Mouse (Mus musculus) layer of hippocampus, adult 2 months (tissue): ENCODE data around the gene Zmynd15. TPM values are rescaled to one million over a fixed set of nuclear protein-coding genes. Genes with fewer than 3 reads are reported as not detected.

Experiments used
- DNase-seq, 2 experiments: peaks; one replicate each; pipeline ENCODE4 v3.0.0; 2022; ENCODE audit warnings: low spot score in 2 of 2
- H3K27ac ChIP-seq: fragments of 200-600 bp; 2 replicates; pipeline ENCODE4 v1.8.1; 2022
- H3K4me3 ChIP-seq: fragments of 200-600 bp; 2 replicates; pipeline ENCODE4 v1.8.1; 2022; ENCODE audit warnings: mild to moderate bottlenecking
- CTCF ChIP-seq: fragments of 200-600 bp; conservative IDR thresholded peaks from 2 replicates; pipeline ENCODE4 v1.8.1; 2022; ENCODE audit warnings: antibody characterized with exemption, mild to moderate bottlenecking, moderate library complexity
- total RNA-seq, 2 experiments: library from RNA; stranded (reverse); gene quantifications; 2 replicates each; pipeline ENCODE4 v1.2.3; 2021

Gene Zmynd15
- total RNA-seq, 2 experiments from 2014 or later = 0.12 to 0.72 TPM

DNA sequence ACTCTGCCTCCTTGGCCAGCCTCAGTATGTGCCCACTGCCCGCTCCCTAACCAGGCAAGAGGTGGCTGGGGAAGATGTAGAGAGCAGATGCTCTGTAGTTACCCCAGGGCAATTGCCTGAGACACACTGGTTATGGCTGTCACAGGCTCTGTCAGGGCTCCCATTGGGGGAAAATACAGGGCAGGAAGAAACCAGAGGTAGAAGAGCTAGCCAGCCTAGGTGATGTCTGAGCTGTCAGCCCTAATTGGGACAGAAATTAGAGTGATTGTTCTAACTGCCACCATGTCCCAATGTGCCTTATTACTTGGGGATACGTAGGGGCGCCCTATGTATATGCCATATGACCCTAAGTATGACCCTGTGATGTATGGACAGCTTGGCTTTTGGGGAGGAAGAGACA lies 25.3 kb upstream of the Zmynd15 start:
- Histone ChIP-seq H3K27ac (no peak overlapping the region), H3K4me3 (peak overlapping the region; percentile 100; the same call in 1 of the 2 replicates)
- no peak for TF ChIP-seq CTCF
- no peak for DNase-seq

DNA sequence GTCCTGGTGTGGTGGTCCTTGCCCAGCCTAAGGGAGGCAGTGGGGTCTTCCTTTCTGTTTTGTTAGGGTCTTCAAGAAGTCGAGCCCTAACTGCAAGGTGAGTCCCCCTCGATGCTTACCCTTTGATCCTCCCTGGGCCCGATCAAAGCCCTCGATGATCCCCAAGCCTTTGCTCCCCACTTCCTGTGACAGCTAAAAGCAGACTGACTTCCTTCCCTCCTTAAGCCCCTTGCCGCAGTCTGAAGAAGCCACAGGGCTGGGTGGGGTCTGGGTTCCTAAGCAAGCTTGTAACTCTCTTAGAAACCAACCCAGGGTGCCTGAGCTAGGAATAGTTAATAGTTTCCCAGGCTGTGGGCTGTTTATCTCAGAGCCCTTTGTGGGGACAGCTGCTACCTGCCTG lies 23.8 kb upstream of the Zmynd15 start:
- no peak for DNase-seq
- H3K4me3 ChIP-seq = no peak overlapping the region
- peak overlapping the region; percentile 18; the same call in 1 of the 2 replicates for H3K27ac ChIP-seq
- TF ChIP-seq CTCF = no peak

DNA sequence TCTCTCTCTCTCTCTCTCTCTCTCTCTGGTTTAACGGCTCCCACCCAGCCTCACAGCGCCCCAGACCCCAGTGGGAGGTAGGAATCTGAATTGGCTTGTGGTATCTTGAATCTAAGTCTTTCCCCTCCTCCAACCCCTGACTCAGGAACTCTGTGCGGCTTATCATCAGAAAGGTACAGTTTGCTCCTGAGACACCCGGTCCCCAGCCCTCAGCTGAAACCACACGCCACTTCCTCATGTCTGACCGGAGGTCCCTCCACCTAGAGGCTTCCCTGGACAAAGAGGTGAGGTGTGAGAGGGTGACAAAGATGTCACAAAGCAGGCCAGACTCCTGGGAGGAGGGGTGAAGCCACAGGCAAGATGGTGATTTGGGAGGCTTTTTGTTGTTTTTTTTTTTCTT lies 21.8 kb upstream of the Zmynd15 start:
- no peak for TF ChIP-seq CTCF
- no peak overlapping the region for H3K4me3 ChIP-seq
- DNase-seq = no peak
- no peak overlapping the region for H3K27ac ChIP-seq

DNA sequence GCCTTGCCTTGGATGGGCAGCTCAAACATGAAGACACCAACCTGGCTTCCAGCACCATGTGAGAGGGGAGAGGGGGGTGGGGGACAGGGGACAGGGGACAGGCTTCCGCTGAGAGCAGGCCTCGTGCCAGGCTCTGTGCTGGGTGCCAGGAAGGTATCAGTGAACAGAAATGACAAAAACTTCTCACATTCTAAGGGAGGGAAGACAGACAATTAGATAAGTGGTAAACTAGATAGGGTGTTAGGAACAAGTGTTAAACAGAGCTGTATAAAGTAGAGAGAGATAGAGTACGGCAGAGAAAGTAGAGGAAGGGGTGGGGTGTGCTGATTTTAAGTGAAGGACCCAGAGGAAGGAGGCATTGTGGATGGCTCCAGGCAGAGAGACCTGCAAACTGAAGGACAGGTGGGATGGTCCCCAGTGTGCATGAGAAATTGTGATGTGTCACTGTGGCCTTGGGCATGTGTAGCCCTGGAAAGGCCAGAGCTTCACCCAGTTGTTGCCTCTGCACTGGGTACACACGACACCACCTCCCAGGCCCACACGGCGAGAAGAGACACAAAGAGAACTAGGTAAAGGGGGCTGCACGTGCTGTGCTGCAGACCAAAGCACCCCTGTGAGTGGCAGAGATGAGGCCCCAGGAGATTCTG lies 20.4 kb upstream of the Zmynd15 start:
- DNase-seq = no peak
- H3K4me3 ChIP-seq = no peak overlapping the region
- TF ChIP-seq CTCF = no peak
- no peak overlapping the region for H3K27ac ChIP-seq

DNA sequence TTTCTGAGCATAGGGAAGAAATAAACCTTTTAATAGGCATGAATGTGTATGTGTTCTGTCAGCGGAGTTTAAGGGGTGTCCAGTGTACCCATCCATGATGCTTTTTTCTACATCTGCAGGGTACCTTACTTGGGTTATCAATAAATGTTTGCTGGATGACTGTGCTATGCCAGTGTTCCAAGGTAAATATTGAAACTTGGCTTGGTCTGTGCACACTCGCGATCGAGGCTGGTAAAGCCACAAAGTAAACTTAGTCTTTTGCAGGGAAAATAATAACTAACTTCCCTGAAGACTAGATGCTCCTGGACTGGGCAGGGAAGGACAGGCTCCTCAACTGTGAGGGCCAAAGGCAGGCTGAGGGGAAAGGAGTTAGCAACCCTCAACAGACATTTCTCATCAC lies 18.6 kb upstream of the Zmynd15 start:
- DNase-seq = no peak
- Histone ChIP-seq H3K27ac (no peak overlapping the region), H3K4me3 (no peak overlapping the region)
- no peak for TF ChIP-seq CTCF

DNA sequence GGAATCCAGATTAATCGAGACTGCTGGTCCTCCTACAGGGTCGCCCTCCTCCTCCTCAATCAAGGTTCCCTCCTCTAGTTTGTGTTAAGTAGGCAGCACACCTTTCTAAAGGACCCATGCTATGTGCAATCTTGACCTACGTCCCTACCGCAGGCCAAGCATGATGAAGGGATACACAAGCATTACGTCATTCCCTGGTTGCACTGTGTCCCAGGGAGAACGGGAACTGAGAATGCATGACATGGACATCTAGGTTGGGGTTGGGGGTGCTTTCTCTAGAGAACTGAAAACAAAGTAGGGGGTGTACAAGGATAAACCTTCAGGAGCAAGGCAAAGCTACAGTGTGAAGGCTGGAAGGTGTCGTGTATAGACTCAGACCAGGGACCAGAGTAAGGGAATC lies 17.4 kb upstream of the Zmynd15 start:
- TF ChIP-seq CTCF = no peak
- Histone ChIP-seq H3K27ac (no peak overlapping the region), H3K4me3 (no peak overlapping the region)
- DNase-seq = no peak

DNA sequence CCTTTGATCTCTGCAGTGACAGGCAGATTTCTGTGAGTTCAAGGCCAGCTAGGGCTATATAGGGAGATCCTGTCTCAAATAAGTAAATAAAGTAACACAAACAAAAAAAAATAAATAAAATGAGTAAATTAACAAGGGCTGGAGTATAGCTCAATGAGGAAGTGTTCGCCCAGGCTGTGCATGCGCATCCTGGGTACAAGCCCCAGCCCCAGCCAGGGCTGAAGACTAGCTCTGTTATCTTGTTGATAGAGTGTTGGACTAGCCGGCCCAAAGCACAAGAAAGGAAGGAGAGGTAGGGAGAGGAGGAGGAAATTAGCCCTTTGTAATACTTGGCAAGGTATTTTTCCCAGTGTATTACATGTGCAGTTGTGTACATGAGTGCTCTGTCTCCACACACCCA lies 15.3 kb upstream of the Zmynd15 start:
- no peak overlapping the region for H3K27ac ChIP-seq
- TF ChIP-seq CTCF = no peak

DNA sequence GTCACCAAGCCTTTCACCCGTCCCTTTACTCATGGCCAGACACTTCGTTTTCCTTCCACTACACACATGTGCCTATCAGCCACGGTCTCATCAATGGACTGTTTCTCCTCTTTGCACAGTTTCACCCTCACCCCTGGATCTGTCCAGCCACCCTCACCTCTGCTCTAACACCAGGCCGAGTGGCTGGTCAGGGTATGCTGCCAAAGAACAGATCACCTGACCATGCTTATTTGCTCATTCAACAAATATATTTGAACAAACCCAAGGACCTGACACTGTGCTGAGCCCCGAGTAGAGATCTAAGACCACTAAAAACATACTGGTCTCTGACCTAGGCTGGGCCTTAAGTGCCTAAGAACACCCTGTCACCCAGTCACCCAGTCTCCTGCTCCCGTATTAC lies 14.6 kb upstream of the Zmynd15 start:
- TF ChIP-seq CTCF = no peak
- DNase-seq = no peak

More for the DNA sequence above, 15.3 kb upstream of the Zmynd15 start:
- no peak for DNase-seq
- H3K4me3 ChIP-seq = no peak overlapping the region

DNA sequence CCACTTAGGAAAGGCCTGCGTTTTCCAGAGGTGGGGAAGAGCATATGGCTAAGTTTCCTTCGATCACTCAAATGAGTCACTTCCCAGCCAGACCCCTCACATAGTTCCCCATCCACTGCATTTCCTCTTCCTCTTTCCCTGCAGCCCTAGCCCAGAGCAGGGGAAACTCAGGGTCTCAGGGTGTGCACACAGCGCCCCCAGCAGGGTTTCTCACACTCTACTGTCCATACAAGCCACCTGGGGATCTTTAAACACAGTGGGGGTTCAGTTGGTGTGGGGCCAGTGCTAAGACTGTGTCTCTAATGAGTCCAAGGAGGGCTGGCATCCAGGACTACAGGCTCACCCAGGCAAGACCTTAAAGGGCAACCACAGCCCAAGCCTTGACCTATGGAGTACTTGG lies 12.5 kb upstream of the Zmynd15 start:
- DNase-seq = no peak
- Histone ChIP-seq H3K4me3 (no peak overlapping the region), H3K27ac (0 out of 2 replicates have a peak overlapping the region, but pooled peaks have one; percentile 28)
- TF ChIP-seq CTCF = peak; percentile 41

More for the DNA sequence above, 14.6 kb upstream of the Zmynd15 start:
- Histone ChIP-seq H3K27ac (no peak overlapping the region), H3K4me3 (no peak overlapping the region)

DNA sequence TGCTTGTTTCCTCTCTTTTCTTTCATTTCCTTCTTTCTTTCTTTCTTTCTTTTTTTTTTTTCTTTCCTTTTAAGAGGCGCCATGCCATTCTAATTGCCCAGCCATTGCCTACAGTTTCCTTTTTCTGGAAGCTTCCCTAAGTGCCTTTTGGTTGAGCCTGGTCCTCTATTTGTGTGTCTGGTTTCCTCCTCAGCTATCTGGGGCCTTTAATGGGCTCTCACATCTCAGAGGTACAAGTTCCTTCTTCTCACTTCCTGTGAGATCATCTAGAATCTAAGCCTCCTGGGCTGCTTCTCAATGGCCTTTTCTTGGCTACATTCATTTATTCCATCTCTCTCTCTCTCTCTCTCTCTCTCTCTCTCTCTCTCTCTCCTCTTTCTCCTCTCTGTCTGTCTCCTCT lies 11.9 kb upstream of the Zmynd15 start:
- Histone ChIP-seq H3K4me3 (no peak overlapping the region), H3K27ac (0 out of 2 replicates have a peak overlapping the region, but pooled peaks have one; percentile 28)
- no peak for TF ChIP-seq CTCF
- DNase-seq = no peak

DNA sequence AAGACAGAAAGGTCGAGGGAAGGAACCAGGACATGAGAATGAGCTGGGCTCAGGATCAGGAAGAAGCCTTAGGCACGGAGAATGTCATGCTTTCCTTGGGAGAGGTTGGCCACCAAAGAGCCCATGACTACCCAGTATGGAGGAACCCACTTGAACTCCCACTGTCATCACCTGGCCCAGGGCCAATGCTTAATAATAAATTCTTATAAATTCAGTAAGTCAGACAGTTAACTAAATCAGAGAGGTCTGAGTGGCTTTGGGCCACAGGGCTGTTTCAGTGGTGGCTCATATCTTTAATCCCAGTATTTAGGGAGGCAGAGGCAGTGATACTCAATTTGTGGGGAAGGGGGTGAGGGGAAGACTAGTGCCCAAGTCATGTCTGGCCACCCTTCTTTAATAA lies 8.3 kb upstream of the Zmynd15 start:
- DNase-seq = no peak
- no peak overlapping the region for H3K27ac ChIP-seq
- no peak for TF ChIP-seq CTCF
- no peak overlapping the region for H3K4me3 ChIP-seq

DNA sequence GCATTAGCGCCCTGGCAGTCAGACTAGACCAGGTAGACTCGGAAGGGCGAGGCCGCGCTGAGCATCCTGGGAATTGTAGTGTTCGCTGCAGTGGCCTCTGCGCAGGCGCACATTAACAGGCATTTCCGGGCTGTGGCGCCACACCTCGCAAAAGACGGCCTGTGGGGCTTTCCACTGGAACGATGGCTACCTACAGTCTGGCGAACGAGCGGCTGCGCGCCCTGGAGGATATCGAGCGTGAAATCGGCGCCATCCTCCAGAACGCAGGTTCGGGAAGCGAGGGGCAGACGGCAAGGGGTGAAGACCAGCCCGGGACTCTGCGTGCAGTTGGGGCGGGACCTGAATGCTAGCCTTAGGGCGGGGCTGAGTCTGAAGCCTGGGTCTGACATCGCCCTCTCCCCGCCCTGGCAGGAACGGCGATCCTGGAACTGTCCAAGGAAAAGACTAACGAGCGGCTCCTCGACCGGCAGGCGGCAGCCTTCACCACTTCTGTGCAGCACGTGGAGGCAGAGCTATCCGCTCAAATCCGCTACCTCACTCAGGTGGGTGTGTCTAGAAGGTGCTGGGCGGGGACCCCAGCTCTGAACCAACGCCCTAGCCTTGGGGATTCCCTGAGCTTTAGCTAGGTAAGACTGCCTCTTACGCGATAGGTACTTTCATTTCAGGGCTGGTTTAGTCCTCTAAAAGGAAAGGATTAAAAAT lies 7.3 kb upstream of the Zmynd15 start, which contains the start of gene Med11:
Gene Med11 (plus strand): TSS at position 123 of the 702 bp plus-strand sequence.
- Histone ChIP-seq H3K4me3 (peak within 1 kb of the TSS; percentile 89), H3K27ac (peak within 1 kb of the TSS; percentile 98)
- peak; percentile 88 to 94 for DNase-seq
- peak; percentile 88 for TF ChIP-seq CTCF

DNA sequence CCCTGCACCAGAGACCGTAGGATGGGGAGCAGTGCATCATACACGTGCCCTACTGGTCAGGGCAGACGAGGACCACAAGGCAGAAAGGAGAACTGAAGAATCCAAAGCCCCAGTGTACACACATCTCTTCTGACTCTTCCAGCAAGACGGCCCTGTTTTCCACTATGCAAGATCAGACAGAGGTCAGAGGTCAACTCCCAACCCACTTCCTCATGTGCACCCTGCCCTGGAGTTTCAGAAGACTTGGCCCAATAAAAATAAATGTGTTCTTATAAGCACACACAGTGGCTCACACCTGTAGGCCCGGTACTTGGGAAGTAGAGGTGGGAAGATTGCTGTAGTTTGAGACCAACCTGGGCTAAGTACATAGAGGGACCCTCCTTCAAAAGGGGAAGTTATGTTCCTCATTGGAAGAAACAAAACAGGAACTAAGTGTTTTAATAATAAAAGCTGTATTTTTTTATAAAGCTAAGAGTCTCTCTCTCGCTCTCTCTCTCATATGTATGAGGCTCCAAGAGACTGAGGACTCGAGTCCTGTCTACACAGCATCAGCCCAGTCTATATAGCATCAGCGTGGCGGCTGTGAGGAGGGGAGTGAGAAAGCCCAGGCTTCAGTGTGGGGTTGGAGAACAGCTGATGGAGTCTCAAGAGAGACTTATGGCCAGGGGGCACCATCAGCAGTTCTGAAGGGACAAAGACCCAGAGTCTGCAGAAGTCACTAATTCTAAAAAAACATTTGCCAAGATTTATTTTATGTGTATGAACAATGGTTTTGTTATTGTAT lies 5.8 kb upstream of the Zmynd15 start:
- TF ChIP-seq CTCF = no peak
- DNase-seq = no peak
- H3K27ac ChIP-seq = no peak overlapping the region
- H3K4me3 ChIP-seq = no peak overlapping the region
